29 mouse cellular contexts compared by ENCODE assay signal in genomic region chr9:31404311-31404710, GRCm38 (mm10). TPM values are rescaled to one million over a fixed set of nuclear protein-coding genes. Genes with fewer than 3 reads are reported as not detected.
DNase-seq lines count a peak whose midpoint lies in the region; ATAC-seq and TF ChIP-seq lines count a peak whose summit lies in the region.
"Had no signal": no experiment of that assay in that cellular context is flagged by ENCODE, and none has a peak within 500 bp of the region (broad histone marks: within the 10 kb centered on the region; RNA-seq: fewer than 3 reads in every experiment).

No protein-coding gene starts in this region.

- 90% methylated on average over 2 of the region's 2 CpGs for WGBS in midbrain, postnatal 0 days

- H3K27ac ChIP-seq in layer of hippocampus, adult 2 months: no peak overlapping the region
- H3K27ac ChIP-seq in CH12.LX (ENCODE audit: insufficient read depth, low read depth): no peak overlapping the region
- no peak overlapping the region for H3K27ac ChIP-seq in MEL (ENCODE audit: control insufficient read depth, low read depth, low read length)
- H3K27ac ChIP-seq in midbrain, postnatal 0 days (ENCODE audit: low read depth, low read length): no peak overlapping the region
- H3K27ac ChIP-seq: embryonic facial prominence, embryonic 12.5 days; embryonic facial prominence, embryonic 15.5 days; gastrocnemius, adult 2 months; hindbrain, embryonic 12.5 days had no signal

- H3K9me3 ChIP-seq in CH12.LX (replicated peaks; ENCODE audit: low read length) (no peaks in the 10 kb centered on the region), MEL (replicated peaks; ENCODE audit: insufficient read depth, low read length) (no peaks in the 10 kb centered on the region)
- H3K9me3 ChIP-seq in midbrain, postnatal 0 days (ENCODE audit: low read length): no peaks in the 10 kb centered on the region
- H3K9me3 ChIP-seq: embryonic facial prominence, embryonic 12.5 days; embryonic facial prominence, embryonic 15.5 days; hindbrain, embryonic 12.5 days had no signal

- in situ Hi-C loops in CH12.LX (cut with MboI; ENCODE audit: low pct_ligation_motif_present, low pct_unique_long_range_greater_than_20kb, low sequenced_read_pairs): loop anchor here (10.0 kb wide), 1 partner anchor 150 kb away; no protein-coding TSS in a partner anchor

- TF ChIP-seq EP300 in CH12.LX (IDR thresholded peaks at IDR 0.05; ENCODE audit: low read length): no peak
- TF ChIP-seq EP300 in MEL (IDR thresholded peaks at IDR 0.05; ENCODE audit: low read depth in 1 of 2, low read length in 2 of 2): no peak

- no peak for TF ChIP-seq POLR2A in CH12.LX (IDR thresholded peaks at IDR 0.05; ENCODE audit: low read depth, low read length)
- no peak for TF ChIP-seq POLR2A in MEL (IDR thresholded peaks at IDR 0.05; ENCODE audit: control insufficient read depth in 1 of 2, insufficient read depth in 1 of 2, low read depth in 1 of 2, low read length in 2 of 2, poor library complexity in 1 of 2)

- H3K36me3 ChIP-seq in CH12.LX (replicated peaks in 1 of 2; ENCODE audit: control insufficient read depth in 1 of 2, insufficient read depth in 1 of 2, low read length in 1 of 2): peaks cover 72 to 82% of the 10 kb centered on the region in 2 experiments
- peaks cover 0 to 34% of the 10 kb centered on the region in 2 experiments; a peak in 2 of 4 replicates for H3K36me3 ChIP-seq in MEL (ENCODE audit: control insufficient read depth in 1 of 2, insufficient read depth in 2 of 2, low read length in 2 of 2)
- H3K36me3 ChIP-seq in midbrain, postnatal 0 days (ENCODE audit: insufficient read depth, low read length): peaks cover 54% of the 10 kb centered on the region

- H3K4me1 ChIP-seq in CH12.LX (ENCODE audit: control insufficient read depth in 1 of 2, insufficient read depth in 2 of 2) (no peaks in the 10 kb centered on the region), MEL (ENCODE audit: control insufficient read depth in 1 of 2, insufficient read depth in 2 of 2, low read length in 2 of 2) (no peaks in the 10 kb centered on the region)
- H3K4me1 ChIP-seq in midbrain, postnatal 0 days (ENCODE audit: insufficient read depth, low read length): no peaks in the 10 kb centered on the region
- H3K4me1 ChIP-seq: embryonic facial prominence, embryonic 12.5 days; embryonic facial prominence, embryonic 15.5 days; hindbrain, embryonic 12.5 days had no signal

- intact Hi-C loops in gastrocnemius, postnatal 14 days (cut with DNase I; ENCODE audit: low total_unique reads): no loop called here

- TF ChIP-seq RAD21 in CH12.LX (IDR thresholded peaks at IDR 0.05; ENCODE audit: low read depth, low read length) (no peak), MEL (IDR thresholded peaks at IDR 0.05; ENCODE audit: low read depth, low read length) (no peak)

- H3K4me2 ChIP-seq in CH12.LX (ENCODE audit: insufficient read depth, low read depth, poor library complexity, severe bottlenecking): no peak overlapping the region
- H3K4me2 ChIP-seq in midbrain, postnatal 0 days (ENCODE audit: low read depth, low read length, poor library complexity, severe bottlenecking): no peak overlapping the region
- H3K4me2 ChIP-seq: embryonic facial prominence, embryonic 12.5 days; embryonic facial prominence, embryonic 15.5 days; hindbrain, embryonic 12.5 days had no signal

- H3K27me3 ChIP-seq in CH12.LX (replicated peaks) (no peaks in the 10 kb centered on the region), MEL (ENCODE audit: control insufficient read depth in 1 of 2, insufficient read depth in 2 of 2, low read length in 2 of 2) (no peaks in the 10 kb centered on the region)
- no peaks in the 10 kb centered on the region for H3K27me3 ChIP-seq in midbrain, postnatal 0 days (ENCODE audit: insufficient read depth, low read length)
- H3K27me3 ChIP-seq: embryonic facial prominence, embryonic 12.5 days; embryonic facial prominence, embryonic 15.5 days; hindbrain, embryonic 12.5 days had no signal

- no peak for ATAC-seq in midbrain, postnatal 0 days (ENCODE audit: low FRiP score)
- ATAC-seq: forebrain, embryonic 14.5 days; forebrain, postnatal 0 days; hindbrain, embryonic 16.5 days; inflammation-experienced regulatory T-cells, adult 6 months had no signal

- dilution Hi-C loops in CH12.LX (cut with MboI; ENCODE audit: extremely low pct_ligation_motif_present, extremely low pct_unique_long_range_greater_than_20kb, low sequenced_read_pairs): no loop called here

- no peak for DNase-seq in layer of hippocampus, adult 2 months (ENCODE audit: low spot score in 2 of 2)
- no peak for DNase-seq in layer of hippocampus, adult 9-10 months (ENCODE audit: low spot score)
- DNase-seq in 3T3-L1 (ENCODE audit: low read depth, low spot score): peak; percentile 11
- no peak for DNase-seq in CH12.LX (ENCODE audit: extremely low read depth)
- no peak for DNase-seq in MEL (ENCODE audit: low read depth, low spot score)
- no peak for DNase-seq in midbrain, postnatal 0 days (ENCODE audit: low spot score)
- no peak for DNase-seq in gastrocnemius, postnatal 14 days
- DNase-seq: adrenal gland, adult 2 months; adrenal gland, postnatal 14 days; cerebellum, adult 11 months; cerebellum, adult 2 months; cerebellum, adult 9-11 months; cerebellum, postnatal 25 days; forebrain, postnatal 0 days; gastrocnemius, adult 2 months; gastrocnemius, postnatal 25 days; heart, adult 18-20 months; kidney, adult 11 months had no signal

- H3K79me2 ChIP-seq in CH12.LX (replicated peaks; ENCODE audit: control insufficient read depth, extremely low read depth, insufficient read depth, poor library complexity, severe bottlenecking) (no peaks in the 10 kb centered on the region), MEL (ENCODE audit: control insufficient read depth, insufficient read depth, low read length, poor library complexity) (no peaks in the 10 kb centered on the region)

- H3K9ac ChIP-seq in CH12.LX (ENCODE audit: insufficient read depth, low read depth) (no peak overlapping the region), MEL (ENCODE audit: control insufficient read depth, low read depth, low read length, poor library complexity, severe bottlenecking) (no peak overlapping the region)
- no peak overlapping the region for H3K9ac ChIP-seq in midbrain, postnatal 0 days (replicated peaks; ENCODE audit: low read length, poor library complexity, severe bottlenecking)
- H3K9ac ChIP-seq: embryonic facial prominence, embryonic 12.5 days; embryonic facial prominence, embryonic 15.5 days; forebrain, postnatal 0 days; hindbrain, embryonic 12.5 days had no signal

- no peak overlapping the region for H3K4me3 ChIP-seq in layer of hippocampus, adult 2 months
- H3K4me3 ChIP-seq in CH12.LX (replicated peaks in 1 of 3; ENCODE audit: low read depth in 2 of 3, low read length in 2 of 3, poor library complexity in 1 of 3) (no peak overlapping the region), MEL (ENCODE audit: control insufficient read depth in 1 of 2, insufficient read depth in 1 of 2, low read depth in 2 of 2, low read length in 2 of 2) (no peak overlapping the region)
- H3K4me3 ChIP-seq in midbrain, postnatal 0 days (ENCODE audit: low read depth, low read length): no peak overlapping the region
- H3K4me3 ChIP-seq: embryonic facial prominence, embryonic 12.5 days; embryonic facial prominence, embryonic 15.5 days; gastrocnemius, adult 2 months; hindbrain, embryonic 12.5 days had no signal

- peak; percentile 52 for TF ChIP-seq CTCF in layer of hippocampus, adult 2 months (conservative IDR thresholded peaks at IDR 0.05)
- TF ChIP-seq CTCF in CH12.LX (conservative IDR thresholded peaks at IDR 0.05 in 1 of 2, IDR thresholded peaks at IDR 0.05 in 1 of 2; ENCODE audit: low read depth in 2 of 2, low read length in 2 of 2) (peak in 1 of 2 experiments; percentile 15; a peak in 1 of 4 replicates), MEL (IDR thresholded peaks at IDR 0.05 in 2 of 3, conservative IDR thresholded peaks at IDR 0.05 in 1 of 3; ENCODE audit: control insufficient read depth in 1 of 3, insufficient read depth in 1 of 3, low read depth in 2 of 3, low read length in 3 of 3, poor library complexity in 1 of 3, severe bottlenecking in 1 of 3) (no peak)
- no peak for TF ChIP-seq CTCF in midbrain, postnatal 0 days (IDR thresholded peaks at IDR 0.05)

TF ChIP-seq in CH12.LX, 34 proteins besides CTCF, POLR2A, EP300 and RAD21:
- TF ChIP-seq MAFK (IDR thresholded peaks at IDR 0.05; ENCODE audit: insufficient replicate concordance, low read length): peak; percentile 81
- TF ChIP-seq ZNF384 (IDR thresholded peaks at IDR 0.05; ENCODE audit: low read depth, low read length): no peak

TF ChIP-seq in MEL, 35 proteins besides CTCF, POLR2A, EP300 and RAD21:
- no peak for TF ChIP-seq ZNF384 (IDR thresholded peaks at IDR 0.05; ENCODE audit: low read depth, low read length)
- no peak for TF ChIP-seq NRF1 (IDR thresholded peaks at IDR 0.05; ENCODE audit: insufficient read depth, low read depth, low read length, poor library complexity, severe bottlenecking)
- TF ChIP-seq SMC3 (IDR thresholded peaks at IDR 0.05; ENCODE audit: low read depth, low read length): no peak
- TF ChIP-seq MAFK (IDR thresholded peaks at IDR 0.05; ENCODE audit: borderline replicate concordance, low read depth, low read length): peak; percentile 88
- TF ChIP-seq MAX (IDR thresholded peaks at IDR 0.05; ENCODE audit: low read length): no peak
- no peak for TF ChIP-seq CHD2 (IDR thresholded peaks at IDR 0.05; ENCODE audit: low read length)
TF ChIP-seq in MEL: peak in this region for 1.

RNA-seq across cellular contexts. Expression of gene Nfrkb, which starts 18.3 kb away (rescaled TPM):
- total RNA-seq in layer of hippocampus, adult 2 months (2021): 10 to 100 TPM; 33.1 to 33.6 TPM
- 15.6 and 17.0 TPM in 2 replicates for total RNA-seq in CH12.LX (2012; rRNA removed)
- 15.2 and 15.5 TPM in 2 replicates for total RNA-seq in CH12.LX (2014; rRNA removed)
- polyA plus RNA-seq in CH12.LX (2012; ENCODE audit: insufficient read length, low read depth): 20.1 and 22.0 TPM in 2 replicates
- total RNA-seq in MEL (2012; rRNA removed): 20.3 and 21.3 TPM in 2 replicates
- 10 to 100 TPM; 33.8 to 54.1 TPM for polyA plus RNA-seq in MEL (2012; ENCODE audit: insufficient read depth in 1 of 2, insufficient read length in 2 of 2, low read depth in 1 of 2, low replicate concordance in 2 of 2, missing spikeins in 1 of 2)
- 38.1 and 43.4 TPM in 2 replicates for total RNA-seq in midbrain, postnatal 0 days (2014; rRNA removed)
- polyA plus RNA-seq in midbrain, postnatal 0 days (2015; fragmentation: Nextera tagmentation; extraction: Ambion mirVana): 20.8 and 24.0 TPM in 2 replicates
- 1 to 10 TPM; 8.5 to 9.8 TPM for total RNA-seq in gastrocnemius, postnatal 14 days (2021)

RNA-seq across cellular contexts. Expression of gene Tmem45b, which starts 60.0 kb away (rescaled TPM):
- not detected for total RNA-seq in layer of hippocampus, adult 2 months (2021)
- not detected in 2 replicates for total RNA-seq in CH12.LX (2012; rRNA removed)
- total RNA-seq in CH12.LX (2014; rRNA removed): not detected in 2 replicates
- polyA plus RNA-seq in CH12.LX (2012; ENCODE audit: insufficient read length, low read depth): not detected in 2 replicates
- total RNA-seq in MEL (2012; rRNA removed): not detected in 2 replicates
- polyA plus RNA-seq in MEL (2012; ENCODE audit: insufficient read depth in 1 of 2, insufficient read length in 2 of 2, low read depth in 1 of 2, low replicate concordance in 2 of 2, missing spikeins in 1 of 2): not detected
- not detected in 2 replicates for total RNA-seq in midbrain, postnatal 0 days (2014; rRNA removed)
- 0.22 and 0.43 TPM in 2 replicates for polyA plus RNA-seq in midbrain, postnatal 0 days (2015; fragmentation: Nextera tagmentation; extraction: Ambion mirVana)
- total RNA-seq in gastrocnemius, postnatal 14 days (2021): under 1 TPM in 1 of 2 experiments, not detected in 1; 0.35 TPM
- total RNA-seq: common myeloid progenitor, adult 5-6 weeks; forebrain, postnatal 0 days; hematopoietic stem cell, adult 5-6 weeks had no signal
- polyA plus RNA-seq: forebrain, embryonic 11.5 days; forebrain, embryonic 14.5 days; heart, embryonic 14.5 days; heart, postnatal 0 days had no signal
